Mouse (Mus musculus) regulatory T cell (primary cell): ENCODE results near the gene Pacsin1.
"Not testable (repeated sequence)": the region's sequence is repeated elsewhere in the genome, so short reads cannot be mapped to it uniquely, and the experiment has no call there.

Source experiments
- in situ Hi-C: fragments of 300-600 bp; cut with MboI, MseI; formaldehyde crosslinking; loops from one replicate; pipeline ENCODE4 v1.15.1; 2025; ENCODE audit warnings: high pct_unique_total_duplicates

The Pacsin1 gene

GRCm38 (mm10) chr17:27635575-27635903 lies 19.8 kb upstream of the Pacsin1 start:
- in situ Hi-C loops = not testable (repeated sequence)

GRCm38 (mm10) chr17:27636132-27637020 lies 18.9 kb upstream of the Pacsin1 start, which contains the start of gene Rps10:
Gene Rps10, minus strand, starts transcription at chr17:27636669.
- in situ Hi-C loops = no loop called here

- in situ Hi-C loops = no loop called here
Measured at GRCm38 (mm10) chr17:27637333-27637732, 18.0 kb upstream of the Pacsin1 start.

- in situ Hi-C loops = no loop called here
Measured at GRCm38 (mm10) chr17:27638921-27639332, 16.4 kb upstream of the Pacsin1 start.

- in situ Hi-C loops = not testable (repeated sequence)
Measured at GRCm38 (mm10) chr17:27639851-27640250, 15.5 kb upstream of the Pacsin1 start.

- in situ Hi-C loops = no loop called here
Measured at GRCm38 (mm10) chr17:27642491-27643062, 12.7 kb upstream of the Pacsin1 start.

GRCm38 (mm10) chr17:27643101-27643500 lies 12.2 kb upstream of the Pacsin1 start:
- in situ Hi-C loops = no loop called here

GRCm38 (mm10) chr17:27643756-27644155 lies 11.6 kb upstream of the Pacsin1 start:
- in situ Hi-C loops = no loop called here

GRCm38 (mm10) chr17:27644572-27644971 lies 10.7 kb upstream of the Pacsin1 start:
- in situ Hi-C loops = no loop called here

- in situ Hi-C loops = no loop called here
Measured at GRCm38 (mm10) chr17:27645807-27646206, 9.5 kb upstream of the Pacsin1 start.

- in situ Hi-C loops = no loop called here
Measured at GRCm38 (mm10) chr17:27650160-27650559, 5.1 kb upstream of the Pacsin1 start.

GRCm38 (mm10) chr17:27650586-27650985 lies 4.7 kb upstream of the Pacsin1 start:
- in situ Hi-C loops = no loop called here

- in situ Hi-C loops = no loop called here
Measured at GRCm38 (mm10) chr17:27652046-27652790, 3.1 kb upstream of the Pacsin1 start.

GRCm38 (mm10) chr17:27653253-27653959 lies 1.9 kb upstream of the Pacsin1 start:
- in situ Hi-C loops = no loop called here

GRCm38 (mm10) chr17:27656011-27656399 lies 696 bp downstream of the Pacsin1 start:
- in situ Hi-C loops = no loop called here

GRCm38 (mm10) chr17:27656414-27656813 lies 1.1 kb downstream of the Pacsin1 start:
- in situ Hi-C loops = no loop called here

- in situ Hi-C loops = no loop called here
Measured at GRCm38 (mm10) chr17:27657123-27657522, 1.8 kb downstream of the Pacsin1 start.

GRCm38 (mm10) chr17:27658767-27659166 lies 3.5 kb downstream of the Pacsin1 start:
- in situ Hi-C loops = no loop called here

- in situ Hi-C loops = no loop called here
Measured at GRCm38 (mm10) chr17:27671720-27672119, 16.4 kb downstream of the Pacsin1 start.

- in situ Hi-C loops = no loop called here
Measured at GRCm38 (mm10) chr17:27673945-27674344, 18.6 kb downstream of the Pacsin1 start.

- in situ Hi-C loops = no loop called here
Measured at GRCm38 (mm10) chr17:27675453-27675852, 20.1 kb downstream of the Pacsin1 start.

- in situ Hi-C loops = no loop called here
Measured at GRCm38 (mm10) chr17:27676270-27676669, 21.0 kb downstream of the Pacsin1 start.
